Comparison of ENCODE assay signal across 14 mouse cellular contexts in genomic region chrX:101451591-101451990, GRCm38 (mm10).
"Had no signal": no experiment of that assay in that cellular context is flagged by ENCODE, and none has a peak within 500 bp of the region (broad histone marks: within the 10 kb centered on the region; RNA-seq: fewer than 3 reads in every experiment).

No protein-coding gene starts in this region.

- DNase-seq: kidney, postnatal 36 days; layer of hippocampus, adult 9-11 months; layer of hippocampus, postnatal 36 days; midbrain, embryonic 14.5 days; spleen, adult 18-20 months; thymus, adult 18-20 months; thymus, postnatal 14 days had no signal

- H3K27ac ChIP-seq: kidney, postnatal 0 days; limb, embryonic 15.5 days; liver, embryonic 12.5 days; lung, embryonic 15.5 days; midbrain, embryonic 10.5 days; neural tube, embryonic 15.5 days had no signal

- ATAC-seq: liver, embryonic 12.5 days had no signal

- H3K4me3 ChIP-seq: limb, embryonic 15.5 days; liver, embryonic 12.5 days; lung, embryonic 15.5 days; midbrain, embryonic 10.5 days; myocyte; neural tube, embryonic 15.5 days had no signal
